In genomic region chr15:25779522-25780191, GRCm38 (mm10) we compare ENCODE assay signal across 20 mouse cellular contexts.
DNase-seq lines count a peak whose midpoint lies in the region; ATAC-seq and TF ChIP-seq lines count a peak whose summit lies in the region.
"Had no signal": no experiment of that assay in that cellular context is flagged by ENCODE, and none has a peak within 500 bp of the region (broad histone marks: within the 10 kb centered on the region; RNA-seq: fewer than 3 reads in every experiment).

No protein-coding gene starts in this region.

- H3K4me2 ChIP-seq in neural tube, embryonic 13.5 days: no peak overlapping the region
- H3K4me2 ChIP-seq in neural tube, embryonic 15.5 days: no peak overlapping the region
- H3K4me2 ChIP-seq in midbrain, embryonic 13.5 days (replicated peaks): no peak overlapping the region
- H3K4me2 ChIP-seq: embryonic facial prominence, embryonic 12.5 days; limb, embryonic 15.5 days; liver, embryonic 15.5 days had no signal

- peaks cover 30% of the 10 kb centered on the region for H3K4me1 ChIP-seq in neural tube, embryonic 13.5 days (replicated peaks)
- H3K4me1 ChIP-seq in neural tube, embryonic 15.5 days: peaks cover 24% of the 10 kb centered on the region
- peaks cover 30% of the 10 kb centered on the region for H3K4me1 ChIP-seq in midbrain, embryonic 13.5 days (replicated peaks)

- H3K27me3 ChIP-seq in neural tube, embryonic 13.5 days: no peaks in the 10 kb centered on the region
- H3K27me3 ChIP-seq in neural tube, embryonic 15.5 days (replicated peaks): no peaks in the 10 kb centered on the region
- no peaks in the 10 kb centered on the region for H3K27me3 ChIP-seq in midbrain, embryonic 13.5 days
- H3K27me3 ChIP-seq: embryonic facial prominence, embryonic 12.5 days; limb, embryonic 15.5 days; liver, embryonic 15.5 days had no signal

- H3K4me3 ChIP-seq in gastrocnemius, adult 2 months: no peak overlapping the region
- no peak overlapping the region for H3K4me3 ChIP-seq in neural tube, embryonic 13.5 days
- H3K4me3 ChIP-seq in neural tube, embryonic 15.5 days (replicated peaks): no peak overlapping the region
- no peak overlapping the region for H3K4me3 ChIP-seq in midbrain, embryonic 13.5 days (replicated peaks)
- H3K4me3 ChIP-seq: embryonic facial prominence, embryonic 12.5 days; erythroblast, embryonic 14.5 days; heart, embryonic 10.5 days; layer of hippocampus, adult 2 months; limb, embryonic 15.5 days; liver, embryonic 15.5 days had no signal

- intact Hi-C loops in gastrocnemius, adult 2 months (cut with DNase I): no loop called here

- WGBS in neural tube, embryonic 13.5 days: 71% methylated on average over 23 of the region's 23 CpGs
- 73% methylated on average over 23 of the region's 23 CpGs for WGBS in neural tube, embryonic 15.5 days
- 70% methylated on average over 23 of the region's 23 CpGs for WGBS in midbrain, embryonic 13.5 days

- peak overlapping the region; percentile 71 for H3K27ac ChIP-seq in gastrocnemius, adult 2 months
- H3K27ac ChIP-seq in neural tube, embryonic 13.5 days (replicated peaks): peak overlapping the region; percentile 1; the same call in 1 of the 2 replicates
- H3K27ac ChIP-seq in neural tube, embryonic 15.5 days (replicated peaks): no peak overlapping the region
- peak overlapping the region; percentile 47; the same call in 1 of the 2 replicates for H3K27ac ChIP-seq in midbrain, embryonic 13.5 days
- H3K27ac ChIP-seq: embryonic facial prominence, embryonic 12.5 days; heart, embryonic 10.5 days; kidney, postnatal 0 days; layer of hippocampus, adult 2 months; limb, embryonic 15.5 days; liver, embryonic 15.5 days; macrophage had no signal

- TF ChIP-seq CTCF in gastrocnemius, adult 2 months (IDR thresholded peaks at IDR 0.05): no peak

- H3K9ac ChIP-seq in neural tube, embryonic 13.5 days: 0 out of 2 replicates have a peak overlapping the region, but pooled peaks have one; percentile 3
- no peak overlapping the region for H3K9ac ChIP-seq in neural tube, embryonic 15.5 days (replicated peaks)
- 0 out of 2 replicates have a peak overlapping the region, but pooled peaks have one; percentile 28 for H3K9ac ChIP-seq in midbrain, embryonic 13.5 days (replicated peaks)
- H3K9ac ChIP-seq: embryonic facial prominence, embryonic 12.5 days; limb, embryonic 15.5 days; liver, embryonic 15.5 days had no signal

- ATAC-seq in neural tube, embryonic 13.5 days (ENCODE audit: low read depth): no peak
- no peak for ATAC-seq in neural tube, embryonic 15.5 days (ENCODE audit: low FRiP score)
- no peak for ATAC-seq in midbrain, embryonic 13.5 days

- H3K36me3 ChIP-seq in neural tube, embryonic 13.5 days: peaks cover 36% of the 10 kb centered on the region
- H3K36me3 ChIP-seq in neural tube, embryonic 15.5 days: peaks cover 8% of the 10 kb centered on the region; the same call in 1 of the 2 replicates
- H3K36me3 ChIP-seq in midbrain, embryonic 13.5 days: peaks cover 65% of the 10 kb centered on the region
- H3K36me3 ChIP-seq: G1E had no signal

- no peaks in the 10 kb centered on the region for H3K9me3 ChIP-seq in neural tube, embryonic 13.5 days
- no peaks in the 10 kb centered on the region for H3K9me3 ChIP-seq in neural tube, embryonic 15.5 days (replicated peaks)
- H3K9me3 ChIP-seq in midbrain, embryonic 13.5 days: no peaks in the 10 kb centered on the region
- H3K9me3 ChIP-seq: embryonic facial prominence, embryonic 12.5 days; heart, embryonic 10.5 days; limb, embryonic 15.5 days; liver, embryonic 15.5 days had no signal

- DNase-seq in gastrocnemius, adult 2 months: no peak
- no peak for DNase-seq in gastrocnemius, postnatal 25 days
- DNase-seq in testis, postnatal 14 days (ENCODE audit: low spot score): peak; percentile 47
- DNase-seq in B cell, adult 2 months: no peak
- DNase-seq: adrenal gland, postnatal 14 days; cerebellum, adult 9-11 months; kidney, adult 18-20 months; right cerebral cortex, postnatal 14 days had no signal
